Mouse (Mus musculus) midbrain, embryonic 11.5 days (tissue): Measurements from ENCODE around the gene Spata9. TPM values are rescaled to one million over a fixed set of nuclear protein-coding genes. Genes with fewer than 3 reads are reported as not detected.

Source experiments
- ATAC-seq: fragments of 200-750 bp; cut with Nextera tagmentation; 2 replicates; pipeline ENCODE4 v1.8.0; 2017; ENCODE audit warnings: moderate TSS enrichment, moderate library complexity; ENCODE audit not compliant: low FRiP score
- DNase-seq: peaks from one replicate; pipeline ENCODE4 v3.0.0; 2015; ENCODE audit warnings: low spot score; ENCODE audit errors: missing footprints
- H3K27ac ChIP-seq: fragments of 300-500 bp; sonication (generic); 2 replicates; pipeline ENCODE4 v1.5.1; 2014; ENCODE audit warnings: low read depth, low read length
- H3K27me3 ChIP-seq: fragments of 300-500 bp; sonication (generic); 2 replicates; pipeline ENCODE4 v1.6.1; 2014; ENCODE audit warnings: mild to moderate bottlenecking, low read length, moderate library complexity, mixed read lengths; ENCODE audit not compliant: control insufficient read depth, insufficient read depth
- H3K36me3 ChIP-seq: fragments of 300-500 bp; sonication (generic); 2 replicates; pipeline ENCODE4 v1.6.1; 2014; ENCODE audit warnings: mild to moderate bottlenecking, low read length, moderate library complexity, mixed read lengths; ENCODE audit not compliant: control insufficient read depth, insufficient read depth
- H3K4me1 ChIP-seq: fragments of 300-500 bp; sonication (generic); 2 replicates; pipeline ENCODE4 v1.6.1; 2014; ENCODE audit warnings: low read length; ENCODE audit not compliant: control insufficient read depth, insufficient read depth
- H3K4me2 ChIP-seq: fragments of 300-500 bp; sonication (generic); 2 replicates; pipeline ENCODE4 v1.6.1; 2014; ENCODE audit warnings: mild to moderate bottlenecking, moderate library complexity
- H3K4me3 ChIP-seq: fragments of 300-500 bp; sonication (generic); 2 replicates; pipeline ENCODE4 v1.5.1; 2014; ENCODE audit warnings: low read depth, low read length
- H3K9ac ChIP-seq: fragments of 300-500 bp; sonication (generic); 2 replicates; pipeline ENCODE4 v1.6.1; 2014; ENCODE audit warnings: low read length
- H3K9me3 ChIP-seq: fragments of 300-500 bp; sonication (generic); 2 replicates; pipeline ENCODE4 v1.6.1; 2016; ENCODE audit warnings: low read length; ENCODE audit not compliant: control insufficient read depth
- WGBS: fragments of 180-500 bp; shearing (Covaris S2); extraction: QIAGEN DNeasy Blood & Tissue Kit; methylation state at CpG from one replicate; pipeline ENCODE4 v1.1.7; 2014; 5-methylcytosine and 5-hydroxymethylcytosine counted together
- polyA plus RNA-seq: library from polyadenylated mRNA; unstranded; fragments of >200 nt; fragmentation: Nextera tagmentation; extraction: Ambion mirVana; gene quantifications from 2 replicates; pipeline ENCODE4 v1.2.1, GENCODE M21; 2014

The Spata9 gene
- polyA plus RNA-seq, 1 experiment from 2014 or later: 0.72 TPM

- H3K27me3 ChIP-seq: no peaks in the 10 kb centered on the region
- H3K9ac ChIP-seq: no peak overlapping the region
- H3K9me3 ChIP-seq: no peaks in the 10 kb centered on the region
- H3K4me3 ChIP-seq: peak overlapping the region; percentile 4; the same call in 1 of the 2 replicates
- H3K4me2 ChIP-seq: peak overlapping the region; percentile 35
- H3K36me3 ChIP-seq: peaks cover 10% of the 10 kb centered on the region
- no peak overlapping the region for H3K27ac ChIP-seq
- ATAC-seq: no peak
- H3K4me1 ChIP-seq: peaks cover 11% of the 10 kb centered on the region
- peak; percentile 88 for DNase-seq
- WGBS: 64% methylated on average over 5 of the region's 5 CpGs
These were observed 25.2 kb upstream of the Spata9 start for GRCm38 (mm10) chr13:75941518-75942295.

GRCm38 (mm10) chr13:75942731-75943130 is 24.2 kb upstream of the Spata9 start:
- under 1% methylated on average over 6 of the region's 6 CpGs for WGBS
- H3K4me1 ChIP-seq: peaks cover 11% of the 10 kb centered on the region

GRCm38 (mm10) chr13:75943189-75944043 is 23.5 kb upstream of the Spata9 start, which contains the start of gene Rhobtb3:
TSS of gene Rhobtb3 (minus strand) at chr13:75943925.
- Histone ChIP-seq H3K9me3 (no peaks in the 10 kb centered on the region), H3K9ac (peak within 1 kb of the TSS; percentile 96), H3K4me2 (peak within 1 kb of the TSS; percentile 54), H3K4me1 (peaks cover 11% of the 10 kb centered on the region), H3K27me3 (no peaks in the 10 kb centered on the region), H3K4me3 (peak within 1 kb of the TSS; percentile 79), H3K36me3 (peaks cover 1% of the 10 kb centered on the region; the same call in 1 of the 2 replicates), H3K27ac (peak within 1 kb of the TSS; percentile 99)
- peak; percentile 99 for DNase-seq
- under 1% methylated on average over 86 of the region's 110 CpGs for WGBS
- peak; percentile 93 for ATAC-seq

More at GRCm38 (mm10) chr13:75942731-75943130, 24.2 kb upstream of the Spata9 start:
- H3K4me3 ChIP-seq: peak overlapping the region; percentile 79
- H3K27me3 ChIP-seq: no peaks in the 10 kb centered on the region
- peak overlapping the region; percentile 96 for H3K9ac ChIP-seq
- peaks cover 8% of the 10 kb centered on the region for H3K36me3 ChIP-seq
- ATAC-seq (peak; percentile 36), DNase-seq (peak; percentile 95)
- peak overlapping the region; percentile 54 for H3K4me2 ChIP-seq
- H3K27ac ChIP-seq: peak overlapping the region; percentile 99
- H3K9me3 ChIP-seq: no peaks in the 10 kb centered on the region

GRCm38 (mm10) chr13:75944044-75944820 is 22.7 kb upstream of the Spata9 start:
- Histone ChIP-seq H3K27me3 (no peaks in the 10 kb centered on the region), H3K9ac (peak overlapping the region; percentile 96), H3K4me3 (peak overlapping the region; percentile 79), H3K4me1 (peaks cover 11% of the 10 kb centered on the region), H3K36me3 (no peaks in the 10 kb centered on the region), H3K27ac (peak overlapping the region; percentile 99), H3K4me2 (peak overlapping the region; percentile 54), H3K9me3 (no peaks in the 10 kb centered on the region)
- peak; percentile 30; the same call in 1 of the 2 replicates for ATAC-seq
- 2% methylated on average over 7 of the region's 7 CpGs for WGBS
- DNase-seq: peak; percentile 93

GRCm38 (mm10) chr13:75950295-75950694 is 16.7 kb upstream of the Spata9 start:
- H3K36me3 ChIP-seq: no peaks in the 10 kb centered on the region
- no peaks in the 10 kb centered on the region for H3K4me1 ChIP-seq
- no peak for ATAC-seq
- no peaks in the 10 kb centered on the region for H3K27me3 ChIP-seq
- no peak overlapping the region for H3K9ac ChIP-seq
- H3K9me3 ChIP-seq: no peaks in the 10 kb centered on the region
- no peak overlapping the region for H3K4me2 ChIP-seq
- no peak overlapping the region for H3K4me3 ChIP-seq
- 62% methylated on average over 1 of the region's 1 CpGs for WGBS
- peak; percentile 77 for DNase-seq
- H3K27ac ChIP-seq: no peak overlapping the region

- H3K27me3 ChIP-seq: no peaks in the 10 kb centered on the region
- H3K36me3 ChIP-seq: no peaks in the 10 kb centered on the region
- ATAC-seq (peak; percentile 50), DNase-seq (no peak)
- no peak overlapping the region for H3K9ac ChIP-seq
- H3K4me2 ChIP-seq: no peak overlapping the region
- no peaks in the 10 kb centered on the region for H3K4me1 ChIP-seq
- H3K4me3 ChIP-seq: no peak overlapping the region
- H3K9me3 ChIP-seq: no peaks in the 10 kb centered on the region
- no peak overlapping the region for H3K27ac ChIP-seq
These were observed 11.5 kb upstream of the Spata9 start for GRCm38 (mm10) chr13:75955357-75955992.

- no peak for DNase-seq
- Histone ChIP-seq H3K27ac (no peak overlapping the region), H3K9ac (no peak overlapping the region), H3K36me3 (no peaks in the 10 kb centered on the region), H3K4me3 (no peak overlapping the region), H3K27me3 (no peaks in the 10 kb centered on the region), H3K4me2 (no peak overlapping the region), H3K4me1 (no peaks in the 10 kb centered on the region), H3K9me3 (no peaks in the 10 kb centered on the region)
- ATAC-seq: no peak
- 82% methylated on average over 2 of the region's 2 CpGs for WGBS
These were observed 7.5 kb downstream of the Spata9 start for GRCm38 (mm10) chr13:75974481-75974880.

GRCm38 (mm10) chr13:75975629-75976028 is 8.7 kb downstream of the Spata9 start:
- no peaks in the 10 kb centered on the region for H3K36me3 ChIP-seq
- WGBS: 70% methylated on average over 1 of the region's 1 CpGs
- DNase-seq (no peak), ATAC-seq (no peak)
- H3K27me3 ChIP-seq: no peaks in the 10 kb centered on the region
- H3K27ac ChIP-seq: no peak overlapping the region
- no peak overlapping the region for H3K9ac ChIP-seq
- H3K4me3 ChIP-seq: no peak overlapping the region
- H3K9me3 ChIP-seq: no peaks in the 10 kb centered on the region
- H3K4me1 ChIP-seq: no peaks in the 10 kb centered on the region
- H3K4me2 ChIP-seq: no peak overlapping the region
